Mouse (Mus musculus) C2C12 (cell line): ENCODE measurements around the gene Klhl21. TPM values are rescaled to one million over a fixed set of nuclear protein-coding genes. Genes with fewer than 3 reads are reported as not detected.

ENCODE experiments used
- H3K27me3 ChIP-seq: one replicate; pipeline ENCODE4 v1.6.1; 2011; ENCODE audit not compliant: control insufficient read depth, insufficient read depth, insufficient read length
- H3K36me3 ChIP-seq: one replicate; pipeline ENCODE4 v1.6.1; 2011; ENCODE audit not compliant: control insufficient read depth, insufficient read depth
- H3K4me3 ChIP-seq: one replicate; pipeline ENCODE4 v1.5.1; 2011; ENCODE audit warnings: mild to moderate bottlenecking, control low read depth; ENCODE audit not compliant: poor library complexity, insufficient read depth, severe bottlenecking
- H3K79me2 ChIP-seq: one replicate; pipeline ENCODE4 v1.6.1; 2011; ENCODE audit not compliant: control insufficient read depth, insufficient read depth
- H3K79me3 ChIP-seq: one replicate; pipeline ENCODE4 v1.6.1; 2011; ENCODE audit warnings: low read depth, control low read depth
- H3ac ChIP-seq: one replicate; pipeline ENCODE3; 2011; ENCODE audit warnings: low read depth; ENCODE audit not compliant: control insufficient read depth, insufficient read length
- CEBPB ChIP-seq: IDR thresholded peaks from one replicate; pipeline ENCODE4 v1.6.1; 2011; ENCODE audit warnings: low read depth, mild to moderate bottlenecking, control low read depth, moderate library complexity
- CTCF ChIP-seq: IDR thresholded peaks from one replicate; pipeline ENCODE4 v1.5.1; 2011; ENCODE audit not compliant: control insufficient read depth, insufficient read depth, insufficient read length
- FOSL1 ChIP-seq: IDR thresholded peaks from one replicate; pipeline ENCODE4 v1.8.0; 2011; ENCODE audit warnings: mild to moderate bottlenecking, low read length; ENCODE audit not compliant: poor library complexity, insufficient read depth, severe bottlenecking
- MAX ChIP-seq: IDR thresholded peaks from one replicate; pipeline ENCODE4 v1.6.1; 2011; ENCODE audit warnings: mild to moderate bottlenecking, control low read depth
- MYOD1 ChIP-seq: IDR thresholded peaks from one replicate; pipeline ENCODE4 v1.6.1; 2011; ENCODE audit warnings: low read depth; ENCODE audit not compliant: control insufficient read depth, insufficient read length
- MYOG ChIP-seq: IDR thresholded peaks from one replicate; pipeline ENCODE4 v1.6.1; 2011; ENCODE audit not compliant: control insufficient read depth, insufficient read length; ENCODE audit errors: extremely low read depth
- USF1 ChIP-seq: IDR thresholded peaks from one replicate; pipeline ENCODE4 v1.6.1; 2011; ENCODE audit warnings: low read depth, mild to moderate bottlenecking, control low read depth, moderate library complexity
- polyA plus RNA-seq: library from polyadenylated mRNA; unstranded; fragments of >200 nt; fragmentation: generic; extraction: Trizol; gene quantifications from one replicate; pipeline ENCODE4 v1.2.1, GENCODE M21; 2012; ENCODE audit warnings: missing spikeins

Gene Klhl21
- polyA plus RNA-seq, 1 experiment = 36.2 TPM

DNA sequence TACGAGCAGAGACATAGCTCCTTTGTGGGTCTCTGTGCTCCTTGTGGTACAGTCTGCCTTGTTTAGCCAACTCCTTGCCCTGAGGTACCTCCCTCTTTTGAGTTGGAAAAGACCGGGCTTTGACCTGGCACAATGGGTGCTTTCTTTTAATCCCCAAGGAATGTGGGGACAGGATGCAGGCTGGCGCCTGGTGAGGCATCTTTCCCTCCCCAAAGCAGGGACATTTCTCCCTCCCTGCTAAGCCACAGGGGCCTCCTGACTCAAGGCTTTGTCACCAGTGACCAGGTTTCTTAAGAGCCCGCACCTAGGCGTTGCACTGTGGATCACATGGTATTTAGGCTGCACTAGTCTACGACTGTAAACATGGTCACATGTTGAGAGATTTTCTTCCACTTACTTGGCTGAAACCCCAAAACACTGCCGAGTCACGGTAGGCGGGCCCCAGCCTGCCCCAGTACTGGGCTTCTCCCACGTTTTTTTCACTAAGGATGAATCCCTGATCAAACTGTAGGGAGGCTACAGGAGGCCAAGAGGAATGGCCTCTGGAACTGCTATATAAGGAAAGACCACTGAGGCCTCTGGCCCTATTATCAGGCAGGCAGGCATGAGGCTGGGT, 1.6 kb downstream of the Klhl21 start:
- TF ChIP-seq CTCF (no peak), USF1 (peak; percentile 92), MAX (peak; percentile 79), MYOG (no peak), FOSL1 (peak; percentile 43), CEBPB (peak; percentile 28)
- no peaks in the 10 kb centered on the region for H3K27me3 ChIP-seq

DNA sequence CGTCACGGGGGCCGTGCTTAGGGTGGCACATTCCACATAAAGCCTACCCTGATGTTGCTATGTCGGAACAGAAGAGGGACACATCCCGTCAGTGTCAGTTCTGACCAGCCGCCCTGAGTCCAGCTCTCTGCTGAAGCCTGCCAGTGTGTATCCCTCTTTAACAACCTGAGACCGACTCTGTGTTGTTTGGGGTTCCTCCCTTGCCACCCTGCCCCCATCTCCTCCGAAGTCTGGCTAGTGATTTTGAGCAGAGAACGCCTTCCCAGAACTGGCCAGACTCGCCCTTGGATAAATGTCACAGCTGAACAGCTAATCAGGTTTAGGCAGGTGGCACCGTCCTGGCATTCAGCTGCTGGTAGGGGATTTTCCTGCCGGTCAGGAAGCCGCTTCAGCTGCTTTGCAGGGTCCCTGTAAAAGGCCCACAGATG, 2.1 kb downstream of the Klhl21 start:
- peaks cover 47% of the 10 kb centered on the region for H3K36me3 ChIP-seq
- peak overlapping the region; percentile 79 for H3K4me3 ChIP-seq
- H3K27me3 ChIP-seq = no peaks in the 10 kb centered on the region
- peaks cover 70% of the 10 kb centered on the region for H3K79me2 ChIP-seq
- H3ac ChIP-seq = peak overlapping the region; percentile 81
- no peak for TF ChIP-seq MYOG
- no peak for TF ChIP-seq MYOD1
- TF ChIP-seq USF1 = no peak
- no peak for TF ChIP-seq MAX
- peaks cover 47% of the 10 kb centered on the region for H3K79me3 ChIP-seq

More for the DNA sequence above, 1.6 kb downstream of the Klhl21 start:
- peak overlapping the region; percentile 81 for H3ac ChIP-seq
- H3K36me3 ChIP-seq = peaks cover 42% of the 10 kb centered on the region
- peak overlapping the region; percentile 79 for H3K4me3 ChIP-seq
- peaks cover 64% of the 10 kb centered on the region for H3K79me2 ChIP-seq
- H3K79me3 ChIP-seq = peaks cover 47% of the 10 kb centered on the region

DNA sequence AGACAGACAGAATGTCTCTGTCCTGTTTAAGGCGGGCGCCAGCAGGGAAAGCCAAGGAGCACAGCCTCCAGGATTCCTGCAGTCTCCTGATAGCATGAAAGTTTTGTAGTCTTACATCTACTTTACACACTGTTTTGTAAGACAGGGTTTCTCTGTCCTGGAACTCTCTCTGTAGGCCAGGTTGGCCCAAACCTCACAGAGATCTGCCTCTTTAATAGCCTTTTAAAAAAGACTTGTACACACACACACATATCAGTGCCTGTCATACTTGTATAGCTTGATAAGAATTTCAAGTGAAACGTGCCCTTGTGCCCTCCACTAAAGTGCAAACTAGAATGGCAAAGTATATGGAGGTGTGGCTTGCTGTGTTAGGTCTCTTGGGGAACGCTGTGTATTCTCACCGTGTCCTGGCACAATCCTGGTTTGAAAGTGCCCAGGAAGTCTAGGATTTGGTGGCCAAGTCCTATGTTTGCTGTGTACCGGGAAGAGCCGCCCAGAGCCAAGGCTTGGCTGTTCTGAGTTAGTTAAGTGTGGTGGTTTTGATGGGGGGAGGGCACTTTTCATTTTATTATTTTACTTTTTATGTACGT, 2.7 kb downstream of the Klhl21 start:
- Histone ChIP-seq H3K27me3 (no peaks in the 10 kb centered on the region), H3K79me3 (peaks cover 47% of the 10 kb centered on the region), H3K79me2 (peaks cover 75% of the 10 kb centered on the region), H3ac (peak overlapping the region; percentile 81), H3K36me3 (peaks cover 53% of the 10 kb centered on the region), H3K4me3 (peak overlapping the region; percentile 79)
- TF ChIP-seq FOSL1 (no peak), MYOD1 (no peak), MAX (no peak), CTCF (no peak), CEBPB (no peak), MYOG (no peak), USF1 (no peak)

DNA sequence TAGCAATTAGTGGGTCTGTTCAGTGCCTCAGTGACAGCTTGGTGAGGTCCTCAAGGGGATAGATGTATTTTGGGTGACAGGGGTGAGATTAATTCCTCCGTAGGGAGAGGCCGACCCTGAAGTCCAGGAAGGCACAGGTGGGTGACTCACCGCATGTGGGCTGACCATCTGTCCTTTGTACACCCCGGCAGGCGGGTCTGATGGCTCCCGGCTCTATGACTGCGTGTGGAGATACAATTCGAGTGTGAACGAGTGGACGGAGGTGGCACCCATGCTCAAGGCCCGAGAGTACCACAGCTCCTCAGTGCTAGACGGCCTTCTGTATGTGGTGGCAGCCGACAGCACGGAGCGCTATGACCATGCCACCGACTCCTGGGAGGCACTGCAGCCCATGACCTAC, 3.5 kb downstream of the Klhl21 start:
- H3K4me3 ChIP-seq = no peak overlapping the region
- no peaks in the 10 kb centered on the region for H3K27me3 ChIP-seq
- H3K79me3 ChIP-seq = peaks cover 47% of the 10 kb centered on the region
- H3ac ChIP-seq = peak overlapping the region; percentile 22
- H3K79me2 ChIP-seq = peaks cover 79% of the 10 kb centered on the region
- TF ChIP-seq MYOG (no peak), CTCF (no peak), MAX (no peak), CEBPB (no peak)
- H3K36me3 ChIP-seq = peaks cover 59% of the 10 kb centered on the region

DNA sequence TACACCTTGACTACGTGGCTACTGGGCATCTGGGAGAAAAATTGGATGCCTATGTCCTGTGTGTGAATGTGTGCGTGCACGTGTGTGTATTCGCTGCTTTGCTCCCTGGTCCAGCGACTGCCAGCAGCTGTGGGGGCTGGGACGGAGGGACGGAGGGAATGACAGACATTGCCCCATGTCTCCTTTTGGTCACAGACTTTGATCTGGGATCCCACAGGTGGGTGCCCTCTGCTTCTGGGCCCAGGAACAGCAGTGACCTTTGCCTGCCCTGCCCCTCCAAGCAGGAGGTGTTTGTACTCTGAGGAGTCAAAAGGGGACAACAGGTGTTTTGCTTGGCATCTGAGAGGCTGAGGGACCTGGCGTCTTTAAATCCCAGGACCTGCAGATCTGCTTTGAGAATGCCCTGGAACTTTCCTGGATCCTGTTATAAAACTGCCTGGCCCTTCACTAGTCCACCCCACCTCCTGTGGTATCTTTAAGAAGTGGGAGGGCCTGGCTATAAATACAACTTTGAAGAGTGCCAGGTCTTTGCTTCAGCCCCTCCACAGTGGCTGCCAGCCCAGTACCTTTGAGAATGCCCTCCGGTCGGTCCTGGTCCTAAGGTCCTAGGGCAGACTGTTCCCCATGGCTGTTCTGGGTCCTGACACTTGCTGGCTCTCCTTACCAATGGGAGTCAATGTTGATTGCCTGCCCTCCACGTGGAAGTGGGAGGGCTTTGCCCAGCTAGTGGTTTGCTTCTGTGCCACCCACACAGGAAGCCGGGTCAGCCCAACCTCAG, 4.6 kb downstream of the Klhl21 start:
- no peak overlapping the region for H3K4me3 ChIP-seq
- H3K27me3 ChIP-seq = no peaks in the 10 kb centered on the region
- H3K36me3 ChIP-seq = peaks cover 61% of the 10 kb centered on the region
- no peak overlapping the region for H3ac ChIP-seq
- no peak for TF ChIP-seq MYOD1
- TF ChIP-seq MYOG = no peak
- no peak for TF ChIP-seq FOSL1
- TF ChIP-seq USF1 = no peak
- TF ChIP-seq CTCF = no peak
- H3K79me3 ChIP-seq = peaks cover 47% of the 10 kb centered on the region
- peaks cover 79% of the 10 kb centered on the region for H3K79me2 ChIP-seq

DNA sequence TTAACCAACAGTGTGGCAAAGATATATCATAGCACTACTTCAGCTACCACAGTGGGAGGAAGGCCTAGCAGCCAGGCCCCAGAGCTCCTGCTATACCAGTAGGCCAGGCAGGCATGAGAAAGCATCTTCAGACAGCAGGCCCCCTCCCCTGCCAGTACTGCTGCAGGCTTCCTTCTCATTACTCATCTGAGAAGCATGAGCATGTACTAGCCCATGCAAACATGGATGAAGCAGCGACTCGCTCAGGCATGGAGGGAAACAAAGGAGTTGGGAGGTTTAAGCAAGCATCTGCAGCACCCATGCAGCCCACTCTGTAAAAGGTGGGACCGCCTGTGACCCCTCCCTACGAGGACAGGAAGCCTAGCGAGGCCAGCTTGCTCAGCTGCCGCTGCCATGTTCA, 10.5 kb downstream of the Klhl21 start:
- Histone ChIP-seq H3K27me3 (no peaks in the 10 kb centered on the region), H3K4me3 (no peak overlapping the region), H3K36me3 (peaks cover 37% of the 10 kb centered on the region), H3ac (no peak overlapping the region), H3K79me2 (peaks cover 40% of the 10 kb centered on the region), H3K79me3 (peaks cover 4% of the 10 kb centered on the region)
- TF ChIP-seq MAX (no peak), USF1 (no peak), MYOG (no peak), FOSL1 (no peak), CTCF (no peak), CEBPB (no peak), MYOD1 (no peak)
